Mouse (Mus musculus) forebrain, embryonic 11.5 days (tissue): ENCODE results near the gene Vmn1r86. TPM values are rescaled to one million over a fixed set of nuclear protein-coding genes. Genes with fewer than 3 reads are reported as not detected.
"Not testable (repeated sequence)": the region's sequence is repeated elsewhere in the genome, so short reads cannot be mapped to it uniquely, and the experiment has no call there.

Experiments
- ATAC-seq: fragments of 200-750 bp; cut with Nextera tagmentation; replicated peaks from 2 replicates; pipeline ENCODE4 v1.8.0; 2017; ENCODE audit warnings: moderate TSS enrichment; ENCODE audit not compliant: low FRiP score
- DNase-seq: peaks from one replicate; pipeline ENCODE4 v3.0.0-alpha.2; 2017; ENCODE audit warnings: low spot score
- H3K27ac ChIP-seq: fragments of 300-500 bp; sonication (generic); 2 replicates; pipeline ENCODE4 v1.5.1; 2014; ENCODE audit warnings: low read depth, low read length
- H3K27me3 ChIP-seq: fragments of 300-500 bp; sonication (generic); 2 replicates; pipeline ENCODE4 v1.6.1; 2014; ENCODE audit warnings: mild to moderate bottlenecking, low read length, mixed read lengths; ENCODE audit not compliant: control insufficient read depth, insufficient read depth
- H3K36me3 ChIP-seq: fragments of 300-500 bp; sonication (generic); 2 replicates; pipeline ENCODE4 v1.6.1; 2014; ENCODE audit warnings: mild to moderate bottlenecking, low read length, moderate library complexity, mixed read lengths; ENCODE audit not compliant: control insufficient read depth, insufficient read depth
- H3K4me1 ChIP-seq: fragments of 300-500 bp; sonication (generic); replicated peaks from 2 replicates; pipeline ENCODE4 v1.6.1; 2014; ENCODE audit warnings: low read length, mixed read lengths; ENCODE audit not compliant: control insufficient read depth, insufficient read depth
- H3K4me2 ChIP-seq: fragments of 300-500 bp; sonication (generic); 2 replicates; pipeline ENCODE4 v1.6.1; 2014; ENCODE audit warnings: low read depth, mild to moderate bottlenecking, low read length, moderate library complexity, mixed read lengths; ENCODE audit not compliant: severe bottlenecking
- H3K4me3 ChIP-seq: fragments of 300-500 bp; sonication (generic); 2 replicates; pipeline ENCODE4 v1.5.1; 2014; ENCODE audit warnings: low read depth, low read length
- H3K9ac ChIP-seq: fragments of 300-500 bp; sonication (generic); 2 replicates; pipeline ENCODE4 v1.6.1; 2014; ENCODE audit warnings: low read length
- H3K9me3 ChIP-seq: fragments of 300-500 bp; sonication (generic); 2 replicates; pipeline ENCODE4 v1.6.1; 2016; ENCODE audit warnings: low read length, mixed read lengths; ENCODE audit not compliant: control insufficient read depth
- WGBS: fragments of 180-500 bp; shearing (Covaris S2); extraction: QIAGEN DNeasy Blood & Tissue Kit; methylation state at CpG from one replicate; pipeline ENCODE4 v1.1.7; 2014; 5-methylcytosine and 5-hydroxymethylcytosine counted together
- polyA plus RNA-seq: library from polyadenylated mRNA; unstranded; fragments of >200 nt; fragmentation: Nextera tagmentation; extraction: Ambion mirVana; gene quantifications from 2 replicates; pipeline ENCODE4 v1.2.1, GENCODE M21; 2014

Vmn1r86 gene
- polyA plus RNA-seq = not detected in 2 replicates

GRCm38 (mm10) chr7:13119817-13120216 lies at the start of gene Vmn1r86:
Gene Vmn1r86 (minus strand): TSS chr7:13119917.
- Histone ChIP-seq H3K27ac (no peak within 1 kb of the TSS), H3K4me3 (no peak within 1 kb of the TSS), H3K27me3 (no peaks in the 10 kb centered on the region), H3K4me1 (no peaks in the 10 kb centered on the region), H3K9ac (no peak within 1 kb of the TSS), H3K9me3 (no peaks in the 10 kb centered on the region), H3K36me3 (no peaks in the 10 kb centered on the region), H3K4me2 (no peak within 1 kb of the TSS)
- ATAC-seq (no peak), DNase-seq (no peak)

DNA sequence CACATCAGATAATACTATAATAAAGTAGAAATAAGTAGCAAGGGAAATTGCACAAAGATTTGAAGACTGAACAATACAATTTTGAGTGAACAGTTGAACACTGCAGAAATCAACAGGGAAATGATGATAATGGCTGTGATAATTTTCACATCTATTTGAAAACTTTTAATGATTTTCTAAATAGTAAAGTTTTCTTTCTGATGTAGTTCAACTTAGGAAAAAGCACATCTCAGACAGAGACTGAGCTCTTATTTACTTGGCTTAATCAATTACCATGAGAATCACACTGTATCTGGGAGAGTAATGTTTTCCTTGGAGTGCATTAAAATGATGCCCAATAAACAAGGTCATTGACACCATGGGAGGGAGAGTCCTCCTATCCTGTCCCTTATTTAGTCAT lies 39.6 kb upstream of the Vmn1r86 start, which contains the start of gene Vmn1r88:
Vmn1r88 (plus strand) TSS at position 301 of the 400 bp plus-strand sequence.
- H3K27ac ChIP-seq = no peak within 1 kb of the TSS
- no peak for ATAC-seq

DNA sequence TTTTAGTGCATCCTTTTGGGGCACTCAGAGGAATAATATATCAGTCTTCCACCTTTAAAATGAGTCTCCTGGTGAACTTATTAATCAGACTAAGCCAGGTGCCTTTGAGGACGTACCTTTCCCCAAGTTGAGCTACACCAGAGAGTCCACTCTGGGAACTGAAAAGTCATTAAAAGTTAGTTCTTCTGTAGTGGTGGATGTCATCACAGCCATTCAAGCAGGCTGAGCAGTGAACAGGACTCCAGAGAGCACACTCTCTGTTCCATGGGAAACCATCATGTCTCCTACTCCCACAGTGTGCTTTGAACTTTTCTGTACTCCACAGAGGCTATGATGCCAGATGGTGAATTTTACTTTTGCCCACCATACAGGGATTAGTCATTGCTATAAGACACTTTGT lies 20.3 kb upstream of the Vmn1r86 start, which contains the start of gene Vmn1r87:
Vmn1r87 (minus strand) TSS at position 101 of the 400 bp plus-strand sequence.
- Histone ChIP-seq H3K27ac (no peak within 1 kb of the TSS), H3K4me3 (no peak within 1 kb of the TSS), H3K27me3 (no peaks in the 10 kb centered on the region), H3K9ac (no peak within 1 kb of the TSS), H3K4me1 (no peaks in the 10 kb centered on the region), H3K4me2 (no peak within 1 kb of the TSS), H3K36me3 (no peaks in the 10 kb centered on the region), H3K9me3 (no peaks in the 10 kb centered on the region)
- no peak for DNase-seq
- no peak for ATAC-seq
- 83% methylated on average over 1 of the region's 1 CpGs for WGBS

More for the DNA sequence above, 39.6 kb upstream of the Vmn1r86 start, which contains the start of gene Vmn1r88:
- no peak for DNase-seq
- Histone ChIP-seq H3K4me3 (no peak within 1 kb of the TSS), H3K36me3 (no peaks in the 10 kb centered on the region), H3K9me3 (no peaks in the 10 kb centered on the region), H3K4me2 (no peak within 1 kb of the TSS), H3K4me1 (no peaks in the 10 kb centered on the region), H3K9ac (no peak within 1 kb of the TSS), H3K27me3 (no peaks in the 10 kb centered on the region)

GRCm38 (mm10) chr7:13137340-13137739 lies 17.6 kb upstream of the Vmn1r86 start:
- Histone ChIP-seq H3K27me3 (no peaks in the 10 kb centered on the region), H3K9ac (no peak overlapping the region), H3K9me3 (no peaks in the 10 kb centered on the region), H3K27ac (no peak overlapping the region), H3K4me3 (no peak overlapping the region), H3K36me3 (no peaks in the 10 kb centered on the region), H3K4me1 (no peaks in the 10 kb centered on the region), H3K4me2 (no peak overlapping the region)
- ATAC-seq = no peak
- no peak for DNase-seq

- no peak overlapping the region for H3K4me2 ChIP-seq
- H3K27me3 ChIP-seq = no peaks in the 10 kb centered on the region
- H3K9me3 ChIP-seq = no peaks in the 10 kb centered on the region
- DNase-seq (no peak), ATAC-seq (no peak)
- WGBS = 95% methylated on average over 2 of the region's 2 CpGs
- H3K27ac ChIP-seq = no peak overlapping the region
- H3K4me1 ChIP-seq = no peaks in the 10 kb centered on the region
- no peaks in the 10 kb centered on the region for H3K36me3 ChIP-seq
- no peak overlapping the region for H3K4me3 ChIP-seq
- no peak overlapping the region for H3K9ac ChIP-seq
These were observed 12.1 kb upstream of the Vmn1r86 start for GRCm38 (mm10) chr7:13131856-13132255.

- not testable (repeated sequence) for H3K27ac ChIP-seq, H3K4me1 ChIP-seq, H3K9me3 ChIP-seq, H3K9ac ChIP-seq, H3K36me3 ChIP-seq, DNase-seq, H3K27me3 ChIP-seq
- under 1% methylated on average over 14 of the region's 34 CpGs for WGBS
- ATAC-seq = peak; percentile 97
- H3K4me3 ChIP-seq = peak overlapping the region; percentile 14; the same call in 1 of the 2 replicates
- peak overlapping the region; percentile 35 for H3K4me2 ChIP-seq
These were observed 3.9 kb upstream of the Vmn1r86 start for GRCm38 (mm10) chr7:13123554-13124153.

- DNase-seq = no peak
- Histone ChIP-seq H3K4me2 (no peak within 1 kb of the TSS), H3K9me3 (no peaks in the 10 kb centered on the region), H3K27me3 (no peaks in the 10 kb centered on the region), H3K36me3 (no peaks in the 10 kb centered on the region), H3K4me1 (no peaks in the 10 kb centered on the region), H3K9ac (no peak within 1 kb of the TSS), H3K4me3 (no peak within 1 kb of the TSS), H3K27ac (no peak within 1 kb of the TSS)
- no peak for ATAC-seq
- WGBS = 52% methylated on average over 3 of the region's 3 CpGs
These were observed 24.6 kb downstream of the Vmn1r86 start, which contains the start of gene Vmn1r85 for GRCm38 (mm10) chr7:13095073-13095472. Gene Vmn1r85 (minus strand): TSS chr7:13095173.

DNA sequence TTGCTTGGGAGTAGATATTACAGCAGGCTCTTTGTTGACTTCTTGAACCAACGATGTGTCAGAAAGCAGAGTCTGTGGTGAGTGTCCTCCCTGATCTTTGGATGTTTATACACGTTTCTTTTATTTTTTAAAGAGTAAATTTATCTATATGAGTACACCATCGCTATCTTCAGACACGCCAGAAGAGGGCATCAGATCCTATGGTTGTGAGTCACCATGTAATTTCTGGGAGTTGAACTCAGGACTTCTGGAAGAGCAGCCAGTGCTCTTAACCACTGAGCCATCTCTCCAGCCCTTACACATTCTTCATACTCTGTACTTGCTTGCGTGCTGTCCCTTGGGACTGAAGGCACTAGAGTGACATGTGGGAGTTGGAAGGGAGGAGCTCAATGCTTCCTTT lies 47.4 kb downstream of the Vmn1r86 start:
- Histone ChIP-seq H3K9ac (no peak overlapping the region), H3K4me1 (no peaks in the 10 kb centered on the region), H3K4me2 (no peak overlapping the region), H3K4me3 (no peak overlapping the region), H3K27me3 (no peaks in the 10 kb centered on the region), H3K9me3 (no peaks in the 10 kb centered on the region), H3K27ac (no peak overlapping the region), H3K36me3 (no peaks in the 10 kb centered on the region)
- ATAC-seq = no peak
- DNase-seq = no peak
- 62% methylated on average over 5 of the region's 5 CpGs for WGBS

DNA sequence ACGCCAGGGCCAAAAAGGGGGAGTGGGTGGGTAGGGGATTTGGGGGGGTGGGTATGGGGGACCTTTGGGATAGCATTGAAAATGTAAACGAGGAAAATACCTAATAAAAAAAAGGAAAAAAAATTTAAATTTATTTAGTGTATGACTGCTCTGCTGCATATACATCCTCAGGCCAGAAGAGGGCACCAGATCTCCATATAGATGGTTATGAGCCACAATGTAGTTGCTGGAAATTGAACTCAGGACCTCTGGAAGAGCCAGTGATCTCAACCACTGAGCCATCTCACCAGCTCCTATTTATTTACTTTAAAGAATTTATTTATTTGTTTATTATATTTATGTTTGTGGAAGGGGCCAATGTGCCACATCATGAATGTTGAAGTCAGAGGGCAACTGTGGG lies 56.3 kb downstream of the Vmn1r86 start:
- not testable (repeated sequence) for H3K4me2 ChIP-seq, H3K4me3 ChIP-seq, H3K9ac ChIP-seq, H3K36me3 ChIP-seq, H3K4me1 ChIP-seq, DNase-seq, H3K27ac ChIP-seq, H3K9me3 ChIP-seq, H3K27me3 ChIP-seq
- peak; percentile 21; the same call in 1 of the 2 replicates for ATAC-seq
- 41% methylated on average over 2 of the region's 2 CpGs for WGBS
